Mouse (Mus musculus) myocyte (in vitro differentiated cells): ENCODE data around the gene Camta1.

Experiments
- E2F4 ChIP-seq: IDR thresholded peaks from one replicate; pipeline ENCODE4 v1.6.1; 2011; ENCODE audit warnings: mild to moderate bottlenecking, control low read depth, moderate library complexity; ENCODE audit not compliant: insufficient read depth
- MAX ChIP-seq: IDR thresholded peaks from one replicate; pipeline ENCODE4 v1.6.1; 2011; ENCODE audit warnings: low read depth, mild to moderate bottlenecking, control low read depth
- MYOG ChIP-seq, 3 experiments: IDR thresholded peaks; one replicate each; pipeline ENCODE4 v1.6.1; 2011; ENCODE audit warnings: control low read depth in 2 of 3, low read depth in 2 of 3, mild to moderate bottlenecking in 2 of 3; ENCODE audit not compliant: insufficient read length in 2 of 3, control insufficient read depth in 1 of 3, insufficient read depth in 1 of 3
- POLR2A ChIP-seq: IDR thresholded peaks from one replicate; pipeline ENCODE4 v1.6.1; 2011; ENCODE audit warnings: low read depth, mild to moderate bottlenecking, control low read depth, moderate library complexity; ENCODE audit not compliant: insufficient read length
- POLR2AphosphoS2 ChIP-seq: IDR thresholded peaks from one replicate; pipeline ENCODE4 v1.6.1; 2011; ENCODE audit warnings: low read depth, control low read depth; ENCODE audit not compliant: insufficient read length
- SRF ChIP-seq: IDR thresholded peaks from one replicate; pipeline ENCODE4 v1.6.1; 2011; ENCODE audit warnings: low read depth; ENCODE audit not compliant: control insufficient read depth, insufficient read length
- TCF3 ChIP-seq: IDR thresholded peaks from one replicate; pipeline ENCODE4 v1.6.1; 2011; ENCODE audit warnings: low read depth, control low read depth; ENCODE audit not compliant: insufficient read length

- TF ChIP-seq POLR2A = no peak
- TF ChIP-seq E2F4 = no peak
- no peak for TF ChIP-seq TCF3
- TF ChIP-seq POLR2AphosphoS2 = no peak
- TF ChIP-seq MAX = no peak
- no peak for TF ChIP-seq SRF
- no peak for TF ChIP-seq MYOG (IDR thresholded peaks at IDR 0.05; ENCODE audit: control insufficient read depth in 1 of 3, insufficient read depth in 1 of 3, insufficient read length in 2 of 3, low read depth in 2 of 3)
Observed at GRCm38 (mm10) chr4:151770697-151771096, 91.0 kb downstream of the Camta1 start.
